9 mouse cellular contexts compared by ENCODE assay signal in the genomic region with DNA sequence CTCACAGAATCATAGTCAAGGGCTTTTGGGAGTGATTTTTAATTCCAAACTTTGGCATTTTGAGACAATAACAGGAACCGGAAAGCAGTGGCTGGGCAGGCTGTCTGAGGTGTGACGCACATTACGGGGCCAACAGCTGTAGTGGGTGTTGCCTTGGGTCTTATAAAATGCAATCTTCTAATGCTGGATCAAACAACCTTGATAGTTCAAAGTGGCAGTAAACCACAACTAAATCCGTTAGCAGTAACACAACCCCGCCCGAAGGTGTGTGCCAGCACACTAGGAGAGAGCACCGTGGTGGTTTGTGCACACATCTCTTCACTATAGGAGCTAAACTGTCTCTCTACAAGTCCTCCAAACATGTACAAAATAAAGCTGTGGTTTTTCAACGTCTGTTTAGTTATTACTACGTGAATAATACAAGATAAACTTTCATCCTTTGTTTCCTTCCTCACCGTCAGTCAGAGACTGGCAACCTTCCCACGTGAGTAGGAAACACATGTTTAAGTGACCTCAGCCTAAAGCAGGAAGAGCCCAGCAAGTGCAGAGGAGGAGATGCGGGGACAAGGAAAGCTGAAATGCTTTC.
DNase-seq lines count a peak whose midpoint lies in the region; ATAC-seq lines count a peak whose summit lies in the region.
"Had no signal": no experiment of that assay in that cellular context is flagged by ENCODE, and none has a peak within 500 bp of the region (broad histone marks: within the 10 kb centered on the region; RNA-seq: fewer than 3 reads in every experiment).

No protein-coding gene starts in this region.

- H3K27me3 ChIP-seq in liver, embryonic 12.5 days (replicated peaks), result no peaks in the 10 kb centered on the region
- H3K27me3 ChIP-seq: neural tube, embryonic 12.5 days had no signal

- H3K9me3 ChIP-seq in liver, embryonic 12.5 days (replicated peaks), result no peaks in the 10 kb centered on the region
- H3K9me3 ChIP-seq: neural tube, embryonic 12.5 days had no signal

- intact Hi-C loops in left cerebral cortex, postnatal 14 days (cut with DNase I), result no loop called here

- no peaks in the 10 kb centered on the region for H3K36me3 ChIP-seq in liver, embryonic 12.5 days
- H3K36me3 ChIP-seq: neural tube, embryonic 12.5 days had no signal

- DNase-seq in CD4-positive, CD25-positive, alpha-beta regulatory T cell, adult 2 months (ENCODE audit: low read depth, low spot score), result peak; percentile 91
- DNase-seq in c-Kit-positive CD71-negative TER-119-negative erythroid progenitor cells, embryonic 14.5 days (ENCODE audit: low read depth), result peak; percentile 43
- DNase-seq in heart, postnatal 4 days, result peak; percentile 63
- DNase-seq in spleen, adult 18-20 months, result peak; percentile 36 to 47
- no peak for DNase-seq in left cerebral cortex, postnatal 14 days (ENCODE audit: low spot score in 2 of 2)
- no peak for DNase-seq in frontal cortex, postnatal 36 days (ENCODE audit: low spot score in 2 of 2)
- no peak for DNase-seq in frontal cortex, adult 2 months (ENCODE audit: extremely low spot score in 1 of 2, low spot score in 1 of 2)

- H3K4me3 ChIP-seq in liver, embryonic 12.5 days, result peak overlapping the region; percentile 10
- H3K4me3 ChIP-seq: neural tube, embryonic 12.5 days had no signal

- peak overlapping the region; percentile 58 for H3K4me2 ChIP-seq in liver, embryonic 12.5 days
- H3K4me2 ChIP-seq: neural tube, embryonic 12.5 days had no signal

- H3K9ac ChIP-seq in liver, embryonic 12.5 days, result peak overlapping the region; percentile 42; the same call in 1 of the 2 replicates
- H3K9ac ChIP-seq: neural tube, embryonic 12.5 days had no signal

- 15% methylated on average over 12 of the region's 12 CpGs for WGBS in liver, embryonic 12.5 days (ENCODE audit: insufficient replicate concordance)

- ATAC-seq in liver, embryonic 12.5 days, result peak; percentile 77

- H3K27ac ChIP-seq in liver, embryonic 12.5 days, result peak overlapping the region; percentile 78
- H3K27ac ChIP-seq: neural tube, embryonic 12.5 days had no signal

- H3K4me1 ChIP-seq in liver, embryonic 12.5 days, result peaks cover 62% of the 10 kb centered on the region
- H3K4me1 ChIP-seq: neural tube, embryonic 12.5 days had no signal

Comparison
In these comparisons a context has a peak if more than half of its experiments do, and no peak if none do; other contexts are left out.
1. DNase-seq: peak in CD4-positive, CD25-positive, alpha-beta regulatory T cell, adult 2 months (single experiment), c-Kit-positive CD71-negative TER-119-negative erythroid progenitor cells, embryonic 14.5 days (single experiment), heart, postnatal 4 days (single experiment) and spleen, adult 18-20 months (2 of 2); none in left cerebral cortex, postnatal 14 days (0 of 2), frontal cortex, postnatal 36 days (0 of 2) and frontal cortex, adult 2 months (0 of 2).